Mouse (Mus musculus) midbrain, postnatal 0 days (tissue): ENCODE results near the gene Zfp334. TPM values are rescaled to one million over a fixed set of nuclear protein-coding genes. Genes with fewer than 3 reads are reported as not detected.

Experiments used
- ATAC-seq: fragments of 200-750 bp; cut with Nextera tagmentation; 2 replicates; pipeline ENCODE4 v1.8.0; 2017; ENCODE audit warnings: moderate number of reproducible peaks, mild to moderate bottlenecking, moderate TSS enrichment, moderate library complexity; ENCODE audit not compliant: low FRiP score
- DNase-seq: peaks from one replicate; pipeline ENCODE4 v3.0.0-alpha.2; 2015; ENCODE audit warnings: low spot score
- H3K27ac ChIP-seq: fragments of 300-500 bp; sonication (generic); 2 replicates; pipeline ENCODE4 v1.5.1; 2014; ENCODE audit warnings: low read depth, mild to moderate bottlenecking, low read length, mixed read lengths
- H3K27me3 ChIP-seq: fragments of 300-500 bp; sonication (generic); 2 replicates; pipeline ENCODE4 v1.6.1; 2014; ENCODE audit warnings: low read length, control low read depth, mixed read lengths; ENCODE audit not compliant: insufficient read depth
- H3K36me3 ChIP-seq: fragments of 300-500 bp; sonication (generic); 2 replicates; pipeline ENCODE4 v1.6.1; 2014; ENCODE audit warnings: low read length, control low read depth, mixed read lengths; ENCODE audit not compliant: insufficient read depth
- H3K4me1 ChIP-seq: fragments of 300-500 bp; sonication (generic); 2 replicates; pipeline ENCODE4 v1.6.1; 2014; ENCODE audit warnings: mild to moderate bottlenecking, control low read depth, antibody characterized with exemption, low read length, mixed read lengths; ENCODE audit not compliant: insufficient read depth
- H3K4me2 ChIP-seq: fragments of 300-500 bp; sonication (generic); 2 replicates; pipeline ENCODE4 v1.6.1; 2014; ENCODE audit warnings: low read depth, mild to moderate bottlenecking, low read length, mixed read lengths; ENCODE audit not compliant: poor library complexity, severe bottlenecking
- H3K4me3 ChIP-seq: fragments of 300-500 bp; sonication (generic); 2 replicates; pipeline ENCODE4 v1.5.1; 2014; ENCODE audit warnings: low read depth, mild to moderate bottlenecking, low read length, moderate library complexity
- H3K9ac ChIP-seq: fragments of 300-500 bp; sonication (generic); replicated peaks from 2 replicates; pipeline ENCODE4 v1.6.1; 2014; ENCODE audit warnings: mild to moderate bottlenecking, low read length, moderate library complexity, mixed read lengths; ENCODE audit not compliant: poor library complexity, severe bottlenecking
- H3K9me3 ChIP-seq: fragments of 300-500 bp; sonication (generic); 2 replicates; pipeline ENCODE4 v1.6.1; 2016; ENCODE audit warnings: low read length, control low read depth
- CTCF ChIP-seq: IDR thresholded peaks from 2 replicates; pipeline ENCODE4 v1.5.1; 2016; ENCODE audit warnings: antibody characterized with exemption, mild to moderate bottlenecking
- WGBS: fragments of 180-500 bp; shearing (Covaris S2); extraction: QIAGEN DNeasy Blood & Tissue Kit; methylation state at CpG from one replicate; pipeline ENCODE4 v1.1.7; 2014; 5-methylcytosine and 5-hydroxymethylcytosine counted together
- polyA plus RNA-seq: library from polyadenylated mRNA; unstranded; fragments of >200 nt; fragmentation: Nextera tagmentation; extraction: Ambion mirVana; gene quantifications from 2 replicates; pipeline ENCODE4 v1.2.1, GENCODE M21; 2015
- total RNA-seq: library from RNA; depleted of rRNA; stranded (reverse); fragments of >200 nt; gene quantifications from 2 replicates; pipeline ENCODE4 v1.2.3, GENCODE M21; 2014

Zfp334 gene
- total and polyA plus RNA-seq, 2 experiments from 2014 or later = 4.2 to 15.1 TPM

GRCm38 (mm10) chr2:165389299-165389952 lies 1.4 kb upstream of the Zfp334 start:
- ATAC-seq (no peak), DNase-seq (no peak)
- TF ChIP-seq CTCF = no peak
- Histone ChIP-seq H3K9me3 (no peaks in the 10 kb centered on the region), H3K27ac (no peak overlapping the region), H3K9ac (no peak overlapping the region), H3K4me2 (no peak overlapping the region), H3K36me3 (peaks cover 15% of the 10 kb centered on the region), H3K27me3 (no peaks in the 10 kb centered on the region), H3K4me3 (no peak overlapping the region), H3K4me1 (peaks cover 2% of the 10 kb centered on the region; the same call in 1 of the 2 replicates)
- 82% methylated on average over 6 of the region's 6 CpGs for WGBS

- no peak for TF ChIP-seq CTCF
- DNase-seq (peak; percentile 45), ATAC-seq (no peak)
- peaks cover 36% of the 10 kb centered on the region for H3K36me3 ChIP-seq
- H3K9me3 ChIP-seq = no peaks in the 10 kb centered on the region
- peak overlapping the region; percentile 69 for H3K4me3 ChIP-seq
- peaks cover 2% of the 10 kb centered on the region; the same call in 1 of the 2 replicates for H3K4me1 ChIP-seq
- no peaks in the 10 kb centered on the region for H3K27me3 ChIP-seq
- peak overlapping the region; percentile 72 for H3K4me2 ChIP-seq
- H3K27ac ChIP-seq = peak overlapping the region; percentile 94
- 6% methylated on average over 4 of the region's 4 CpGs for WGBS
- H3K9ac ChIP-seq = peak overlapping the region; percentile 80
Measured at GRCm38 (mm10) chr2:165387370-165387769, 689 bp downstream of the Zfp334 start.

- H3K27ac ChIP-seq = no peak overlapping the region
- H3K27me3 ChIP-seq = no peaks in the 10 kb centered on the region
- no peak overlapping the region for H3K4me3 ChIP-seq
- ATAC-seq = no peak
- H3K9me3 ChIP-seq = peaks cover 10% of the 10 kb centered on the region; the same call in 1 of the 2 replicates
- 97% methylated on average over 25 of the region's 25 CpGs for WGBS
- H3K9ac ChIP-seq = no peak overlapping the region
- peaks cover 72% of the 10 kb centered on the region for H3K36me3 ChIP-seq
- no peak for DNase-seq
- H3K4me1 ChIP-seq = no peaks in the 10 kb centered on the region
- no peak for TF ChIP-seq CTCF
- no peak overlapping the region for H3K4me2 ChIP-seq
Measured at GRCm38 (mm10) chr2:165380050-165380449, 8.0 kb downstream of the Zfp334 start.

GRCm38 (mm10) chr2:165376001-165376400 lies 12.1 kb downstream of the Zfp334 start:
- no peak for DNase-seq
- no peak overlapping the region for H3K4me2 ChIP-seq
- H3K9ac ChIP-seq = no peak overlapping the region
- no peaks in the 10 kb centered on the region for H3K4me1 ChIP-seq
- no peak overlapping the region for H3K4me3 ChIP-seq
- H3K27me3 ChIP-seq = no peaks in the 10 kb centered on the region
- peaks cover 36% of the 10 kb centered on the region for H3K36me3 ChIP-seq
- TF ChIP-seq CTCF = no peak
- ATAC-seq = no peak
- 74% methylated on average over 4 of the region's 4 CpGs for WGBS
- H3K9me3 ChIP-seq = 0 out of 2 replicates have a peak, but pooled peaks cover 6% of the 10 kb centered on the region
- no peak overlapping the region for H3K27ac ChIP-seq

- Histone ChIP-seq H3K27ac (no peak overlapping the region), H3K4me3 (no peak overlapping the region), H3K4me2 (no peak overlapping the region), H3K4me1 (no peaks in the 10 kb centered on the region), H3K9me3 (0 out of 2 replicates have a peak, but pooled peaks cover under 1% of the 10 kb centered on the region), H3K36me3 (peaks cover 31% of the 10 kb centered on the region), H3K9ac (no peak overlapping the region), H3K27me3 (no peaks in the 10 kb centered on the region)
- DNase-seq (no peak), ATAC-seq (no peak)
- no peak for TF ChIP-seq CTCF
- WGBS = 80% methylated on average over 5 of the region's 5 CpGs
Measured at GRCm38 (mm10) chr2:165375478-165375877, 12.6 kb downstream of the Zfp334 start.

GRCm38 (mm10) chr2:165371066-165371465 lies 17.0 kb downstream of the Zfp334 start:
- WGBS = 26% methylated on average over 3 of the region's 3 CpGs
- no peak overlapping the region for H3K27ac ChIP-seq
- H3K36me3 ChIP-seq = peaks cover 6% of the 10 kb centered on the region; the same call in 1 of the 2 replicates
- ATAC-seq (no peak), DNase-seq (peak; percentile 47)
- no peak overlapping the region for H3K9ac ChIP-seq
- H3K27me3 ChIP-seq = no peaks in the 10 kb centered on the region
- no peak for TF ChIP-seq CTCF
- no peaks in the 10 kb centered on the region for H3K9me3 ChIP-seq
- H3K4me3 ChIP-seq = no peak overlapping the region
- no peak overlapping the region for H3K4me2 ChIP-seq
- H3K4me1 ChIP-seq = 0 out of 2 replicates have a peak, but pooled peaks cover 2% of the 10 kb centered on the region
